ENCODE assay signal across 8 mouse cellular contexts in genomic region chr16:52451101-52451785, GRCm38 (mm10). TPM values are rescaled to one million over a fixed set of nuclear protein-coding genes. Genes with fewer than 3 reads are reported as not detected.
A peak's percentile ranks its signal among the peaks of the same experiment; 100 is the strongest.
DNase-seq lines count a peak whose midpoint lies in the region; ATAC-seq and TF ChIP-seq lines count a peak whose summit lies in the region.

No protein-coding gene starts in this region.

- TF ChIP-seq CTCF in thymus, adult 2 months (IDR thresholded peaks at IDR 0.05; ENCODE audit: borderline replicate concordance, control insufficient read depth, extremely low read depth, insufficient read depth, low read length, poor library complexity): no peak
- 0 out of 2 replicates have a peak, but pooled peaks have one; percentile 10 for TF ChIP-seq CTCF in lung, postnatal 0 days (IDR thresholded peaks at IDR 0.05)

- H3K4me1 ChIP-seq in thymus, adult 2 months (replicated peaks; ENCODE audit: control insufficient read depth, insufficient read depth, low read length): peaks cover 33% of the 10 kb centered on the region
- 0 out of 2 replicates have a peak, but pooled peaks cover 2% of the 10 kb centered on the region for H3K4me1 ChIP-seq in heart, embryonic 12.5 days (replicated peaks)
- no peaks in the 10 kb centered on the region for H3K4me1 ChIP-seq in lung, postnatal 0 days (ENCODE audit: insufficient read depth, low read depth, low read length)

- TF ChIP-seq EP300 in lung, postnatal 0 days (IDR thresholded peaks at IDR 0.05): no peak

- peak; percentile 3 for DNase-seq in thymus, adult 2 months
- no peak for DNase-seq in thymus, adult 18-20 months
- DNase-seq in cerebellum, postnatal 14 days: peak; percentile 52 to 58
- peak; percentile 21 for DNase-seq in kidney, postnatal 14 days
- DNase-seq in lung, postnatal 0 days (ENCODE audit: low spot score): peak; percentile 56
- peak; percentile 36 to 41 for DNase-seq in right cerebral cortex, adult 2 months (ENCODE audit: low spot score in 2 of 2)
- DNase-seq in ovary, postnatal 10 days (ENCODE audit: low spot score): no peak

- peak overlapping the region; percentile 32; the same call in 1 of the 2 replicates for H3K4me3 ChIP-seq in thymus, adult 2 months (ENCODE audit: control insufficient read depth, insufficient read depth, low read length)
- peak overlapping the region; percentile 68 for H3K4me3 ChIP-seq in heart, embryonic 12.5 days
- peak overlapping the region; percentile 77 for H3K4me3 ChIP-seq in lung, postnatal 0 days (ENCODE audit: low read depth, low read length)

- no peaks in the 10 kb centered on the region for H3K36me3 ChIP-seq in thymus, adult 2 months (ENCODE audit: control insufficient read depth, insufficient read depth, low read length)
- H3K36me3 ChIP-seq in heart, embryonic 12.5 days: no peaks in the 10 kb centered on the region
- H3K36me3 ChIP-seq in lung, postnatal 0 days (ENCODE audit: insufficient read depth, low read length): no peaks in the 10 kb centered on the region

- H3K9ac ChIP-seq in heart, embryonic 12.5 days: peak overlapping the region; percentile 74
- H3K9ac ChIP-seq in lung, postnatal 0 days (replicated peaks; ENCODE audit: low read depth): peak overlapping the region; percentile 48

- 1% methylated on average over 15 of the region's 15 CpGs for WGBS in thymus, adult 2 months
- WGBS in heart, embryonic 12.5 days: under 1% methylated on average over 15 of the region's 15 CpGs
- WGBS in lung, postnatal 0 days: 2% methylated on average over 15 of the region's 15 CpGs

- H3K9me3 ChIP-seq in heart, embryonic 12.5 days (replicated peaks): no peaks in the 10 kb centered on the region
- no peaks in the 10 kb centered on the region for H3K9me3 ChIP-seq in lung, postnatal 0 days (ENCODE audit: low read length)

- H3K27me3 ChIP-seq in thymus, adult 2 months (ENCODE audit: control insufficient read depth, insufficient read depth, low read length): peaks cover 17% of the 10 kb centered on the region; the same call in 1 of the 2 replicates
- no peaks in the 10 kb centered on the region for H3K27me3 ChIP-seq in heart, embryonic 12.5 days (replicated peaks)
- no peaks in the 10 kb centered on the region for H3K27me3 ChIP-seq in lung, postnatal 0 days (replicated peaks; ENCODE audit: insufficient read depth, low read length)

- H3K4me2 ChIP-seq in heart, embryonic 12.5 days: peak overlapping the region; percentile 75
- peak overlapping the region; percentile 81 for H3K4me2 ChIP-seq in lung, postnatal 0 days (replicated peaks; ENCODE audit: low read depth, low read length)

- TF ChIP-seq POLR2A in thymus, adult 2 months (IDR thresholded peaks at IDR 0.05; ENCODE audit: control insufficient read depth, extremely low read depth, insufficient read depth, low read length, poor library complexity): no peak

- ATAC-seq in heart, embryonic 12.5 days (ENCODE audit: insufficient number of reproducible peaks, low FRiP score): no peak
- no peak for ATAC-seq in lung, postnatal 0 days

- no peak overlapping the region for H3K27ac ChIP-seq in thymus, adult 2 months (ENCODE audit: control insufficient read depth, insufficient read depth, low read length)
- peak overlapping the region; percentile 62 for H3K27ac ChIP-seq in heart, embryonic 12.5 days (ENCODE audit: poor library complexity, severe bottlenecking)
- H3K27ac ChIP-seq in lung, postnatal 0 days (ENCODE audit: low read length): peak overlapping the region; percentile 44; the same call in 1 of the 2 replicates

RNA-seq across cellular contexts. Expression of gene Alcam, which starts 2.6 kb away (rescaled TPM):
- 7.3 and 7.7 TPM in 2 replicates for polyA plus RNA-seq in thymus, adult 2 months (2012; rRNA removed)
- polyA plus RNA-seq in heart, embryonic 12.5 days (2016; fragmentation: Nextera tagmentation; extraction: Ambion mirVana): 13.8 and 15.3 TPM in 2 replicates
- 68.9 and 79.4 TPM in 2 replicates for polyA plus RNA-seq in lung, postnatal 0 days (2015; fragmentation: Nextera tagmentation; extraction: Ambion mirVana)

Comparison
In these comparisons a context has a peak if more than half of its experiments do, and no peak if none do; other contexts are left out.
1. DNase-seq: peak in thymus, adult 2 months (single experiment), cerebellum, postnatal 14 days (2 of 2), kidney, postnatal 14 days (single experiment), lung, postnatal 0 days (single experiment) and right cerebral cortex, adult 2 months (2 of 2); none in thymus, adult 18-20 months (0 of 2) and ovary, postnatal 10 days (single experiment).
2. Peak in every context shown above with its lines, with median percentiles within 50 percentile points of each other: H3K4me3 ChIP-seq.